Mouse (Mus musculus): ENCODE results near the gene Tnfsf8. TPM values are rescaled to one million over a fixed set of nuclear protein-coding genes. Genes with fewer than 3 reads are reported as not detected.

Gene Tnfsf8
- polyA plus RNA-seq, 1 experiment, result not detected

DNA sequence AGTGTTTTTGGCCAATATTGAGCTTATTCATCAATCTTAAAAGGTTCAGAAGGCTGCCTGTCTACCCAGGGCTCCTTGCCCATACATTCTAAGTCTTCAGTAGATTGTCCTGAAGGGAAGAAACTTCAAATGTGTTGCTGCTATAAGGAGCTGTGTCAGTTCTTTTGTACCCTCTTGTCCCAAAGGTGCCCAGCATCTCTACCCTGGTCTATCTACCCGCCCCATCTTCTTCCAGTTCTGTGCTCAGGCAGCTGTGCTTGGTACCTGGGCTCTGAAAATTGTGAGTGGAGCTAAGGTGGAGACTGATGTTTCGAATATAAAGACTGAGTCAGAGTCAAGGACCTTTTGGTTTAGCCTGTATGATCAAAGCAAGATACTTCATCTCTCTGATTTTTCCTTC, 11.1 kb downstream of the Tnfsf8 start:
- Histone ChIP-seq H3K27ac (ENCODE audit: insufficient read depth, low read depth, low read length) (no peak overlapping the region), H3K4me3 (ENCODE audit: insufficient read depth, low read depth, low read length) (no peak overlapping the region), H3K4me1 (ENCODE audit: control insufficient read depth, insufficient read depth, low read length) (no peaks in the 10 kb centered on the region)
- no peak for TF ChIP-seq POLR2A (IDR thresholded peaks at IDR 0.05; ENCODE audit: insufficient read depth, low read depth, low read length)
- TF ChIP-seq CTCF (IDR thresholded peaks at IDR 0.05; ENCODE audit: insufficient read depth, low read depth, low read length), result no peak
- 96% methylated on average over 2 of the region's 2 CpGs for WGBS

DNA sequence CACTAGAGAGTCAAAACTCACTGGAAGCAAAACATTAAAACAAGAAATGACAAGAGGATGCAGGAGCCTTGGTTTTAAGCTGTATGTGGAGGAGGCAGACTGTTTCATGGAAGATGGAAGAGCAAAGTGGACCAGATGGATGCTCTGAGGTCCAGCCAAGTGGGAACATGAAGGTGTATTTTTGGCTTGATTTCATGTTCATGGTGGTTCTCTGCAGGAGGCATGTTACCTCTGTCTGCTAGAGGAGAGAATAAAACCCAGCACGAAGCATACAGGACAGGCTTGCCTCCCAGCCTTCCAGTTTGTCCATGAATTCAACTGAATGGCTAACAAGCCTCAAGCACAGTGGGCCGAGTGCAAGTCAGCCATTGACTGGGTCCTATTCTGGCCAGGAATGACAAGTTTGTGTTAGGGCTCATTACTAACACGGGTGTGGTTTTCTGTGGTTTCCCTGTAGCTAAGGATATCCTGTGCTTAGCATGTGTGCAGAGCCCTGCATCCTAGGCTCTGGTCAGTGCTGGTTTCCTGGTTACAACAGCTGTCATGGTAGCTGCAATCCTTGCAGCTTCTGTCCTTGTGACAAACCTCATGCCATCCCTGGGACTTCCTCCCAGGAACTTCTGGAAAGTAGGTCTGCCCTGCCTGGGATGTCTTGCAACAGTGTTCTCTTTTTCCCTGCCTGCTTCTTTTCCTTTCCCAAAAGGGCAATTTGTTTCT, 14.1 kb downstream of the Tnfsf8 start:
- TF ChIP-seq POLR2A (IDR thresholded peaks at IDR 0.05; ENCODE audit: insufficient read depth, low read depth, low read length) (no peak), CTCF (IDR thresholded peaks at IDR 0.05; ENCODE audit: insufficient read depth, low read depth, low read length) (no peak)
- Histone ChIP-seq H3K4me1 (ENCODE audit: control insufficient read depth, insufficient read depth, low read length) (no peaks in the 10 kb centered on the region), H3K4me3 (ENCODE audit: insufficient read depth, low read depth, low read length) (no peak overlapping the region), H3K27ac (ENCODE audit: insufficient read depth, low read depth, low read length) (no peak overlapping the region)
- 82% methylated on average over 3 of the region's 3 CpGs for WGBS

DNA sequence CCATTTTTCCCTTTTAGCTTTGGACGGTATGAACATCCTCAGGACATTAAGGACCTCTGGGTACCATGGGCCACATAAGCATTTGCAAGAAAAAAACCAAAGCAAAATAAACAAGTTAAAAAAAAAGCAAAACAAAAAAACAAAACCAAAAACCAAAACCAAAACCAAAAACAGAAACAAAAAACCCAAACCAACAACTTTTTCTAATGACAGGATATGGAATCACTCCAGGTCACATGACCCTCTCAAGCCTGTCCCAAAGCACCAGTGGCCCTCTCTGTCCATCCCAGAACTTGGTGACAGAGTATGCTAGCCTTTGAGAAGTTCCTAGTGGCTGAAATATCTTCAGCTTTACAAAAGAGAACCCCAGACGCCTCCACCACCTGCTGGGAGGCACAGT, 15.4 kb downstream of the Tnfsf8 start:
- Histone ChIP-seq H3K27ac (ENCODE audit: insufficient read depth, low read depth, low read length) (no peak overlapping the region), H3K4me1 (ENCODE audit: control insufficient read depth, insufficient read depth, low read length) (no peaks in the 10 kb centered on the region), H3K4me3 (ENCODE audit: insufficient read depth, low read depth, low read length) (no peak overlapping the region)
- WGBS, result 81% methylated on average over 2 of the region's 2 CpGs
- TF ChIP-seq CTCF (IDR thresholded peaks at IDR 0.05; ENCODE audit: insufficient read depth, low read depth, low read length) (no peak), POLR2A (IDR thresholded peaks at IDR 0.05; ENCODE audit: insufficient read depth, low read depth, low read length) (no peak)

DNA sequence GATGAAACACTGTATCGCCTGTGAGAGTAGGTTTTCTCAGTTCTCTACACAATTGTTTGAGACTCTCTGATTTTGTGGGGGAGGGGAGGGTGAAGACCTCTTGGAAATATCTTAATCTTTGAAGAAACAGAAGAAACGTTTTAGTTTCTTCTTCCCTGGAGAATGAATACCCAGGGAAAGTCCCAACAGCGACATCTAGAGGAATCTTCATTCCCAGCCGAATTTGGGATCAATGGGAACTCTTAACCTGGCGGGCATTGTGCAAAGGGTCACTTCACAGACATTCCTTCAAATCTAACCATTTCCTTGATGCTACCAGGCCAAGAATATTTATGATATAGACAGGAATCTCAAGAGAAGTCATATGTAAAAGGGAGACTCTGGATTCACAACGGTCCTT, 17.2 kb downstream of the Tnfsf8 start:
- no peak overlapping the region for H3K27ac ChIP-seq (ENCODE audit: insufficient read depth, low read depth, low read length)
- H3K4me1 ChIP-seq (ENCODE audit: control insufficient read depth, insufficient read depth, low read length), result no peaks in the 10 kb centered on the region
- no peak for TF ChIP-seq POLR2A (IDR thresholded peaks at IDR 0.05; ENCODE audit: insufficient read depth, low read depth, low read length)
- no peak for TF ChIP-seq CTCF (IDR thresholded peaks at IDR 0.05; ENCODE audit: insufficient read depth, low read depth, low read length)
- 28% methylated on average over 6 of the region's 6 CpGs for WGBS
- H3K4me3 ChIP-seq (ENCODE audit: insufficient read depth, low read depth, low read length), result no peak overlapping the region

DNA sequence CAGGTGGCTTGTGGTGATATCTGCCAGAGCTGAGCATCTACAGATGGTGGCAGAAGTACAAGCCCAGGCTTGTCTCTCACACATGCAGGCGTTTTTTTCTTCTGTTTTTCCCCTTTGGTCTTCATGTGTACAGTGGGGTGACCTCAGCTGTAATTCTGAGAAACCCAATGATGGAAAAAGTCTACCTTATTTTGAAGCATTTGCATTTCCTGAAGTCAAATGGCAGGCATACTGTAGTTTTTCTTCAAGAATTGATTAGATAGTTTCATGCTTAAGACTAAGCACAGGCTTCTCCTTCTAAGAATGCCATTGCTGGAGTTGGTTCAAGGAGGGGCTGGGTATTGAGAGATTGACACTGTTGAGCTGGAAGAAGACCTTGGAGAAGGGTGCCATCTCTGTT, 18.9 kb downstream of the Tnfsf8 start:
- Histone ChIP-seq H3K4me1 (ENCODE audit: control insufficient read depth, insufficient read depth, low read length) (no peaks in the 10 kb centered on the region), H3K4me3 (ENCODE audit: insufficient read depth, low read depth, low read length) (no peak overlapping the region), H3K27ac (ENCODE audit: insufficient read depth, low read depth, low read length) (no peak overlapping the region)
- 88% methylated on average over 1 of the region's 1 CpGs for WGBS
- TF ChIP-seq CTCF (IDR thresholded peaks at IDR 0.05; ENCODE audit: insufficient read depth, low read depth, low read length) (no peak), POLR2A (IDR thresholded peaks at IDR 0.05; ENCODE audit: insufficient read depth, low read depth, low read length) (no peak)

DNA sequence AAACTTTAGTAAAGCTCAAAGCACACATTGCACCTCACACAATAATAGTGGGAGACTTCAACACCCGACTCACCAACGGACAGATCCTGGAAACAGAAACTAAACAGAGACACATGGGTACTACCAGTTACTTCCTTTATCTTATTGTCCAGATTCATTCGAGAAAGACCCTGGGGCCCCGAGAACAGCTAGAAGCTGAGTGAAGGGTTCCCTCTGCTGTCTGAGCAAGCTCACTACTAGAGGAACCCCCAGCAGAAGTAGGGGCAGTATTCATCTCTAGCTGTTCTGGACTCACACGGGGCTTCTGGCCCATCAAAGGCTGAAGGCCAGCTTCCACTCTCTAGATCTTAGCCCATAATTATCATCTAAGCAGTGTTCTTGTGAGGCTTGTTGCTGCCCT, 20.7 kb downstream of the Tnfsf8 start:
- 48% methylated on average over 5 of the region's 5 CpGs for WGBS
- TF ChIP-seq POLR2A (IDR thresholded peaks at IDR 0.05; ENCODE audit: insufficient read depth, low read depth, low read length) (no peak), CTCF (IDR thresholded peaks at IDR 0.05; ENCODE audit: insufficient read depth, low read depth, low read length) (no peak)
- Histone ChIP-seq H3K4me1 (ENCODE audit: control insufficient read depth, insufficient read depth, low read length) (no peaks in the 10 kb centered on the region), H3K4me3 (ENCODE audit: insufficient read depth, low read depth, low read length) (no peak overlapping the region), H3K27ac (ENCODE audit: insufficient read depth, low read depth, low read length) (no peak overlapping the region)

DNA sequence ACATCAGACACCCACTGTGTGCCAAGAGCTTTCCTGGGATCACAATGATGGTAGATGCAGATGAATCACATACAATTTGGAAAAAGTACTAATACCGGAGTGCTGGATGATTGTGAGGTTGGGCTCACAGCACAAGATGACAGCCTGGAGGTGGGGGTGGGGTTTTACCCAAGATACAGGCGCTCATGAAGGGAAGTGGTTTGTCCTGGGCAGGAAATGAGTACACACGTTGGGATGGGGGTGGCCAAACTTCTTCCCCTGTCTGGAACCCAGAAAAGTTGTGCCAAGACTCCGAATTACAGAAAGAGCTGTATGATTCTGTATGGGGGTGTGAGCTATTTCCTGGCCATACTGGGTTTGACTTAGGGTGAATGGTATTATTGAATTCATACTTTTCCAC, 38.0 kb downstream of the Tnfsf8 start:
- WGBS, result 85% methylated on average over 4 of the region's 4 CpGs
- no peak overlapping the region for H3K4me3 ChIP-seq (ENCODE audit: insufficient read depth, low read depth, low read length)
- H3K4me1 ChIP-seq (ENCODE audit: control insufficient read depth, insufficient read depth, low read length), result no peaks in the 10 kb centered on the region
- no peak overlapping the region for H3K27ac ChIP-seq (ENCODE audit: insufficient read depth, low read depth, low read length)
- no peak for TF ChIP-seq CTCF (IDR thresholded peaks at IDR 0.05; ENCODE audit: insufficient read depth, low read depth, low read length)
- TF ChIP-seq POLR2A (IDR thresholded peaks at IDR 0.05; ENCODE audit: insufficient read depth, low read depth, low read length), result no peak

DNA sequence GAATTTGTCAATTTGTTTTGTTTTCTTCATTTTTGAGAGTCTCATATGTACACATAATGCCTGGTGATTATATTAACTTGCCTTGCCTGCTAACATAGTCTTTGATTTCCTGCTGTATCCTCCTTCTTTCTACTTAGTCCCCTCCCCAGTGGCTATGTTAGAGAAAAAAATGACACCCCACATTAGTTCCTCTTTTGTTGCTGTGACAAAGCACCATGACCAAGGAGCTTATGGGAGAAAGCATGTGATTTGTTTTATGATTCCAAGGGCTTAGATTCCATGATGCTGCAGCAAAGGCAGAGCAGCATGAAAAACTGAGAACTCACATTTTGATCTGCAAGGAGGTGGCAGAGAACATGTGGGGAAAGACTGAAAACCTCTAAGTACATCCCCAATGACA, 43.6 kb downstream of the Tnfsf8 start:
- H3K27ac ChIP-seq (ENCODE audit: insufficient read depth, low read depth, low read length), result no peak overlapping the region
- no peaks in the 10 kb centered on the region for H3K4me1 ChIP-seq (ENCODE audit: control insufficient read depth, insufficient read depth, low read length)
- no peak overlapping the region for H3K4me3 ChIP-seq (ENCODE audit: insufficient read depth, low read depth, low read length)
- TF ChIP-seq POLR2A (IDR thresholded peaks at IDR 0.05; ENCODE audit: insufficient read depth, low read depth, low read length) (no peak), CTCF (IDR thresholded peaks at IDR 0.05; ENCODE audit: insufficient read depth, low read depth, low read length) (no peak)

DNA sequence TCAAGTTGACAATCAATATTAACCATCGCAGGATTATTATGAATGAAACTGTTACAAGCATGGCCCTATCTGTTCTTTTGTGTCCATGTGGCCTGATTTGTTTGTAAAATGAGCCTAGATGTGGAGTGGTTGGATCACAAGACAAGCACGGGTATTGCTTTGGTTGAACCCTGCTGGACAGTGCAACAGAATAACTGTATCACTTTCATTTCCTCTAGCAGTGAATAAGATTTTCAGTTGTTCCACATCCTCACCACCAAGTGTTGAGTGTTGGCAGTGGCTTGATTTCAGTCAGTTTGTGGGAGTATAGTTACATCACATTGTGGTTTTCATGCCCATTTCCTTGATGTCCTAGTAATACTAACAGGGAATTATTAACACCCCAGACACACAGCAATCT, 45.5 kb downstream of the Tnfsf8 start:
- 89% methylated on average over 2 of the region's 2 CpGs for WGBS
- TF ChIP-seq CTCF (IDR thresholded peaks at IDR 0.05; ENCODE audit: insufficient read depth, low read depth, low read length), result no peak
- TF ChIP-seq POLR2A (IDR thresholded peaks at IDR 0.05; ENCODE audit: insufficient read depth, low read depth, low read length), result no peak
- Histone ChIP-seq H3K4me3 (ENCODE audit: insufficient read depth, low read depth, low read length) (no peak overlapping the region), H3K4me1 (ENCODE audit: control insufficient read depth, insufficient read depth, low read length) (no peaks in the 10 kb centered on the region), H3K27ac (ENCODE audit: insufficient read depth, low read depth, low read length) (no peak overlapping the region)

DNA sequence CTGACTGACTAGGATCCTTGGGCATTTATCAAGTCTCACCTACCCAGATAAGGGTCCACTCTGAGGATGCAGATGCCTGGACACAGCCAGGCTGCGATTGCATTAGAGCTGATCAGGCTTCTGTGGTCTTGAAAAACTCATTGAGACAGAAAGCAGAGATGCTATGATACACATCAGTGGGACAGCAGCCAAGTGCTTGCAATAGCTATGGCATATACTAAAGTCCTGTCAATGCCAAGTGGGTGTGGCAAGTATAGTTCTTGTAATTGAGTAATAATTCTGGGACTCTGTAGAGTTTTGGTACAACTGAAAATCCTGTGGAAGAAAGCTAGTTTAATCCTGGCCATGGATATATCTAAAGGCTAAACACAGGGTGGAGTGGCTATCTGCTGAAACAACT, 63.1 kb downstream of the Tnfsf8 start:
- Histone ChIP-seq H3K4me3 (ENCODE audit: insufficient read depth, low read depth, low read length) (no peak overlapping the region), H3K4me1 (ENCODE audit: control insufficient read depth, insufficient read depth, low read length) (no peaks in the 10 kb centered on the region), H3K27ac (ENCODE audit: insufficient read depth, low read depth, low read length) (no peak overlapping the region)
- no peak for TF ChIP-seq POLR2A (IDR thresholded peaks at IDR 0.05; ENCODE audit: insufficient read depth, low read depth, low read length)
- no peak for TF ChIP-seq CTCF (IDR thresholded peaks at IDR 0.05; ENCODE audit: insufficient read depth, low read depth, low read length)
- 82% methylated on average over 1 of the region's 1 CpGs for WGBS
